Mouse (Mus musculus) liver, embryonic 16.5 days (tissue): ENCODE measurements around the gene Dnajc11. TPM values are rescaled to one million over a fixed set of nuclear protein-coding genes. Genes with fewer than 3 reads are reported as not detected.

Experiments used
- ATAC-seq: fragments of 200-750 bp; cut with Nextera tagmentation; 2 replicates; pipeline ENCODE4 v1.8.0; 2017; ENCODE audit warnings: low read depth, mild to moderate bottlenecking, moderate number of reproducible peaks, moderate library complexity
- H3K27ac ChIP-seq: fragments of 300-500 bp; sonication (generic); 2 replicates; pipeline ENCODE4 v1.5.1; 2014; ENCODE audit warnings: mild to moderate bottlenecking, low read length
- H3K27me3 ChIP-seq: fragments of 300-500 bp; sonication (generic); 2 replicates; pipeline ENCODE4 v1.6.1; 2014; ENCODE audit warnings: low read depth, low read length, mixed read lengths; ENCODE audit not compliant: control insufficient read depth, insufficient read depth
- H3K36me3 ChIP-seq: fragments of 300-500 bp; sonication (generic); 2 replicates; pipeline ENCODE4 v1.6.1; 2014; ENCODE audit warnings: mild to moderate bottlenecking; ENCODE audit not compliant: control insufficient read depth, insufficient read depth
- H3K4me1 ChIP-seq: fragments of 300-500 bp; sonication (generic); 2 replicates; pipeline ENCODE4 v1.6.1; 2014; ENCODE audit warnings: low read depth, low read length, mixed read lengths; ENCODE audit not compliant: control insufficient read depth
- H3K4me2 ChIP-seq: fragments of 300-500 bp; sonication (generic); 2 replicates; pipeline ENCODE4 v1.6.1; 2014; ENCODE audit warnings: low read depth, low read length, mixed read lengths
- H3K4me3 ChIP-seq: fragments of 300-500 bp; sonication (generic); 2 replicates; pipeline ENCODE4 v1.5.1; 2014; ENCODE audit warnings: low read depth, mild to moderate bottlenecking, low read length
- H3K9ac ChIP-seq: fragments of 300-500 bp; sonication (generic); 2 replicates; pipeline ENCODE4 v1.6.1; 2014; ENCODE audit warnings: low read depth, low read length
- H3K9me3 ChIP-seq: fragments of 300-500 bp; sonication (generic); replicated peaks from 2 replicates; pipeline ENCODE4 v1.6.1; 2016; ENCODE audit warnings: low read length; ENCODE audit not compliant: control insufficient read depth
- WGBS: fragments of 180-500 bp; shearing (Covaris S2); extraction: QIAGEN DNeasy Blood & Tissue Kit; methylation state at CpG from one replicate; pipeline ENCODE4 v1.1.7; 2014; ENCODE audit not compliant: insufficient replicate concordance; 5-methylcytosine and 5-hydroxymethylcytosine counted together
- polyA plus RNA-seq: library from polyadenylated mRNA; unstranded; fragments of >200 nt; fragmentation: Nextera tagmentation; extraction: Ambion mirVana; gene quantifications from 2 replicates; pipeline ENCODE4 v1.2.1, GENCODE M21; 2015

Gene Dnajc11
- polyA plus RNA-seq, 1 experiment from 2014 or later = 44.0 TPM

- H3K4me1 ChIP-seq = peaks cover 2% of the 10 kb centered on the region
- no peaks in the 10 kb centered on the region for H3K27me3 ChIP-seq
- no peaks in the 10 kb centered on the region for H3K9me3 ChIP-seq
- ATAC-seq = no peak
- peaks cover 34% of the 10 kb centered on the region for H3K36me3 ChIP-seq
- H3K9ac ChIP-seq = no peak overlapping the region
- H3K4me2 ChIP-seq = no peak overlapping the region
- no peak overlapping the region for H3K27ac ChIP-seq
- H3K4me3 ChIP-seq = no peak overlapping the region
- WGBS = 86% methylated on average over 6 of the region's 6 CpGs
Measured at GRCm38 (mm10) chr4:152019073-152019472, 85.6 kb downstream of the Dnajc11 start.

GRCm38 (mm10) chr4:152020024-152020423 is 86.5 kb downstream of the Dnajc11 start:
- Histone ChIP-seq H3K4me1 (peaks cover 6% of the 10 kb centered on the region), H3K9me3 (no peaks in the 10 kb centered on the region), H3K27ac (no peak overlapping the region), H3K4me2 (no peak overlapping the region), H3K4me3 (no peak overlapping the region), H3K36me3 (peaks cover 31% of the 10 kb centered on the region), H3K9ac (no peak overlapping the region), H3K27me3 (no peaks in the 10 kb centered on the region)
- ATAC-seq = no peak
- 85% methylated on average over 21 of the region's 21 CpGs for WGBS

GRCm38 (mm10) chr4:152021568-152022097 is 88.1 kb downstream of the Dnajc11 start:
- H3K4me2 ChIP-seq = no peak overlapping the region
- H3K9ac ChIP-seq = no peak overlapping the region
- ATAC-seq = no peak
- no peaks in the 10 kb centered on the region for H3K9me3 ChIP-seq
- H3K4me1 ChIP-seq = peaks cover 16% of the 10 kb centered on the region
- H3K4me3 ChIP-seq = no peak overlapping the region
- no peaks in the 10 kb centered on the region for H3K27me3 ChIP-seq
- no peak overlapping the region for H3K27ac ChIP-seq
- 67% methylated on average over 12 of the region's 12 CpGs for WGBS
- peaks cover 26% of the 10 kb centered on the region for H3K36me3 ChIP-seq

- Histone ChIP-seq H3K27me3 (no peaks in the 10 kb centered on the region), H3K4me3 (no peak overlapping the region), H3K4me2 (no peak overlapping the region), H3K9ac (no peak overlapping the region; the same call in 1 of the 2 replicates), H3K27ac (no peak overlapping the region), H3K36me3 (peaks cover 26% of the 10 kb centered on the region), H3K4me1 (peaks cover 21% of the 10 kb centered on the region), H3K9me3 (no peaks in the 10 kb centered on the region)
- 80% methylated on average over 8 of the region's 8 CpGs for WGBS
- ATAC-seq = no peak
Measured at GRCm38 (mm10) chr4:152022506-152022905, 89.0 kb downstream of the Dnajc11 start.

- no peak overlapping the region for H3K9ac ChIP-seq
- no peak overlapping the region for H3K4me2 ChIP-seq
- 76% methylated on average over 11 of the region's 11 CpGs for WGBS
Measured at GRCm38 (mm10) chr4:152024525-152024924, 91.0 kb downstream of the Dnajc11 start.

GRCm38 (mm10) chr4:152026751-152027508 is 93.4 kb downstream of the Dnajc11 start:
- H3K4me1 ChIP-seq = peaks cover 27% of the 10 kb centered on the region

More at GRCm38 (mm10) chr4:152024525-152024924, 91.0 kb downstream of the Dnajc11 start:
- Histone ChIP-seq H3K27ac (no peak overlapping the region), H3K27me3 (no peaks in the 10 kb centered on the region), H3K4me3 (no peak overlapping the region), H3K36me3 (peaks cover 22% of the 10 kb centered on the region), H3K4me1 (peaks cover 27% of the 10 kb centered on the region), H3K9me3 (no peaks in the 10 kb centered on the region)
- ATAC-seq = no peak

GRCm38 (mm10) chr4:152027524-152027923 is 94.0 kb downstream of the Dnajc11 start, which contains the start of gene Zbtb48:
TSS of gene Zbtb48 (minus strand) at chr4:152027671.
- Histone ChIP-seq H3K36me3 (peaks cover 2% of the 10 kb centered on the region; the same call in 1 of the 2 replicates), H3K4me2 (peak within 1 kb of the TSS; percentile 96), H3K4me3 (peak within 1 kb of the TSS; percentile 85)

More at GRCm38 (mm10) chr4:152026751-152027508, 93.4 kb downstream of the Dnajc11 start:
- Histone ChIP-seq H3K9ac (peak overlapping the region; percentile 81), H3K27ac (peak overlapping the region; percentile 84), H3K4me2 (peak overlapping the region; percentile 96), H3K9me3 (no peaks in the 10 kb centered on the region), H3K36me3 (peaks cover 4% of the 10 kb centered on the region; the same call in 1 of the 2 replicates), H3K4me3 (peak overlapping the region; percentile 85), H3K27me3 (no peaks in the 10 kb centered on the region)
- ATAC-seq = peak; percentile 67
- WGBS = 3% methylated on average over 37 of the region's 41 CpGs

GRCm38 (mm10) chr4:152028456-152028855 is 95.0 kb downstream of the Dnajc11 start:
- H3K27ac ChIP-seq = no peak overlapping the region
- peaks cover 27% of the 10 kb centered on the region for H3K4me1 ChIP-seq
- H3K9me3 ChIP-seq = no peaks in the 10 kb centered on the region
- peak overlapping the region; percentile 96 for H3K4me2 ChIP-seq
- no peaks in the 10 kb centered on the region; the same call in 1 of the 2 replicates for H3K36me3 ChIP-seq
- H3K9ac ChIP-seq = no peak overlapping the region
- no peaks in the 10 kb centered on the region for H3K27me3 ChIP-seq
- WGBS = 67% methylated on average over 15 of the region's 15 CpGs
- H3K4me3 ChIP-seq = no peak overlapping the region; the same call in 1 of the 2 replicates
- ATAC-seq = no peak

More at GRCm38 (mm10) chr4:152027524-152027923, 94.0 kb downstream of the Dnajc11 start, which contains the start of gene Zbtb48:
- Histone ChIP-seq H3K4me1 (peaks cover 27% of the 10 kb centered on the region), H3K9me3 (no peaks in the 10 kb centered on the region), H3K9ac (peak within 1 kb of the TSS; percentile 81), H3K27ac (peak within 1 kb of the TSS; percentile 84), H3K27me3 (no peaks in the 10 kb centered on the region)
- WGBS = under 1% methylated on average over 31 of the region's 35 CpGs
- ATAC-seq = peak; percentile 96

GRCm38 (mm10) chr4:152029087-152029486 is 95.6 kb downstream of the Dnajc11 start:
- Histone ChIP-seq H3K36me3 (no peaks in the 10 kb centered on the region), H3K4me2 (no peak overlapping the region), H3K9ac (no peak overlapping the region), H3K27ac (no peak overlapping the region), H3K4me3 (no peak overlapping the region), H3K27me3 (no peaks in the 10 kb centered on the region), H3K9me3 (no peaks in the 10 kb centered on the region), H3K4me1 (peaks cover 25% of the 10 kb centered on the region)
- ATAC-seq = no peak
- 40% methylated on average over 5 of the region's 5 CpGs for WGBS
